Mouse (Mus musculus) small intestine, adult 2 months (tissue): Measurements from ENCODE around the gene Noc2l. TPM values are rescaled to one million over a fixed set of nuclear protein-coding genes. Genes with fewer than 3 reads are reported as not detected.

Experiments
- H3K27ac ChIP-seq: fragments of 200-500 bp; 2 replicates; pipeline ENCODE4 v1.5.1; 2012; ENCODE audit warnings: low read depth, low read length, control low read depth, inconsistent platforms; ENCODE audit not compliant: insufficient read depth
- H3K27me3 ChIP-seq: fragments of 200-500 bp; 2 replicates; pipeline ENCODE4 v1.6.1; 2012; ENCODE audit warnings: mild to moderate bottlenecking, moderate library complexity, low read length, inconsistent platforms; ENCODE audit not compliant: control insufficient read depth, insufficient read depth
- H3K36me3 ChIP-seq: fragments of 200-500 bp; 2 replicates; pipeline ENCODE4 v1.6.1; 2012; ENCODE audit warnings: mild to moderate bottlenecking, low read length, control low read depth, inconsistent platforms; ENCODE audit not compliant: control insufficient read depth, insufficient read depth
- H3K4me1 ChIP-seq: fragments of 200-500 bp; 2 replicates; pipeline ENCODE4 v1.6.1; 2012; ENCODE audit warnings: low read length, inconsistent platforms, mixed read lengths; ENCODE audit not compliant: control insufficient read depth, insufficient read depth, insufficient read length
- H3K4me3 ChIP-seq: fragments of 200-500 bp; 2 replicates; pipeline ENCODE4 v1.5.1; 2012; ENCODE audit warnings: low read depth, mild to moderate bottlenecking, control low read depth, inconsistent platforms, low read length, moderate library complexity
- CTCF ChIP-seq: fragments of 200-500 bp; IDR thresholded peaks from 2 replicates; pipeline ENCODE4 v1.5.1; 2012; ENCODE audit warnings: low read depth, mild to moderate bottlenecking, control low read depth, inconsistent platforms, low read length, moderate library complexity, mixed read lengths; ENCODE audit not compliant: insufficient replicate concordance, insufficient read length; ENCODE audit errors: extremely low read depth
- POLR2A ChIP-seq: fragments of 200-500 bp; IDR thresholded peaks from 2 replicates; pipeline ENCODE4 v1.6.1; 2012; ENCODE audit warnings: low read depth, mild to moderate bottlenecking, control low read depth, inconsistent platforms, low read length, moderate library complexity
- WGBS: fragments of 180-500 bp; shearing (Covaris S2); methylation state at CpG from one replicate; pipeline ENCODE4 v1.1.7; 2018; 5-methylcytosine and 5-hydroxymethylcytosine counted together
- polyA plus RNA-seq: library from polyadenylated mRNA; depleted of rRNA; stranded (reverse); fragments of >200 nt; gene quantifications from 2 replicates; pipeline ENCODE4 v1.2.3, GENCODE M21; 2012; rRNA removed

The Noc2l gene
- polyA plus RNA-seq, 1 experiment, result 37.0 TPM

- Histone ChIP-seq H3K27me3 (peaks cover 18% of the 10 kb centered on the region), H3K4me1 (peaks cover 5% of the 10 kb centered on the region), H3K36me3 (peaks cover 1% of the 10 kb centered on the region; the same call in 1 of the 2 replicates), H3K27ac (no peak overlapping the region), H3K4me3 (no peak overlapping the region)
- TF ChIP-seq POLR2A (no peak), CTCF (no peak)
- 35% methylated on average over 7 of the region's 7 CpGs for WGBS
These were observed 17.2 kb downstream of the Noc2l start for GRCm38 (mm10) chr4:156253043-156253442.

DNA sequence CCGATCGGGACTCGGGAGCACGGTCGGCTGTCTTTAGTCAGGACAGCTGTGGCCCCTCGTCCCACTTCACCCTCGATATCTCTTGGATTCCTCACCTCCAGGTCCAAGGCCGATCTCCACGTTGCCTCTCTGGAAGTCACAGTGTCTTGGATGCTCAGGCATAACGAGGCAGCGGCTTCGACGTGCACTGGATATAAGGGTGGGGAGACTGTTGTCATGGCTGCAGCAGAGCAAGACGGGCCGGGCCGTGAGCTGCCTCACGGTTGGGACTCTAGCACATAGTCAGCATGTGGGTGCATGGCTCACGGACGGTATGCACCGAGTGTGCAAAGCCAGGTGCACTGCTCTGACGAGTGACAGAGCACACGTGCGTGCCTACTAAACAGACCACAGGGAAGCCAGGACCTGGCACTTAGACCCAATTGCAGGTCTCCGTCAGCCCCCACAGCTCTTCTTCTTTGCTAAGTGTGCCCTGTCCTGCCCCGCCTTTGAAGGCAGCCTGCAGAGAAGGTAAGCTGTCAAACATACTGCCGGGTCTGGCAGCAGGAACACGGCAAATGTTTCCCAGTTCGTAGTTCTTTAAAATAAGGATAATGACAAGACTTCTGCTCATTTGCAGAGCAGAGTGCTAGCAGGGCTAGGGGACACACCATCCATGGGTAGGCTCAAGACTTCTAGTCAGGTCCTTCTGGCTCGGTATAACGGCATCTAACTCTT, 18.7 kb downstream of the Noc2l start:
- H3K36me3 ChIP-seq, result no peaks in the 10 kb centered on the region
- TF ChIP-seq POLR2A (no peak), CTCF (no peak)
- H3K4me1 ChIP-seq, result peaks cover 5% of the 10 kb centered on the region
- no peak overlapping the region for H3K27ac ChIP-seq
- H3K27me3 ChIP-seq, result peaks cover 18% of the 10 kb centered on the region
- H3K4me3 ChIP-seq, result peak overlapping the region; percentile 4; the same call in 1 of the 2 replicates
- WGBS, result 5% methylated on average over 28 of the region's 30 CpGs

GRCm38 (mm10) chr4:156255078-156255839, 19.4 kb downstream of the Noc2l start, which contains the start of gene Samd11:
Gene Samd11, minus strand, starts transcription at chr4:156255657.
- 13% methylated on average over 26 of the region's 26 CpGs for whole genome bisulfite sequencing
- no peak within 1 kb of the TSS for H3K27ac ChIP-seq
- H3K27me3 ChIP-seq, result peaks cover 18% of the 10 kb centered on the region
- no peaks in the 10 kb centered on the region for H3K36me3 ChIP-seq
- peaks cover 5% of the 10 kb centered on the region for H3K4me1 ChIP-seq
- 0 out of 2 replicates have a peak within 1 kb of the TSS, but pooled peaks have one; percentile 4 for H3K4me3 ChIP-seq
- TF ChIP-seq CTCF (no peak), POLR2A (no peak)

Other genes with a start within 250 kb of the Noc2l start
- 5.5 and 7.4 TPM in 2 replicates for gene B3galt6, start 243.4 kb upstream of the Noc2l start, polyA plus RNA-seq
- 44.0 and 80.5 TPM in 2 replicates for gene Sdf4, start 243.1 kb upstream of the Noc2l start, polyA plus RNA-seq
- gene Tnfrsf4, start 222.2 kb upstream of the Noc2l start, polyA plus RNA-seq, result 2.1 and 6.3 TPM in 2 replicates
- gene Tnfrsf18, start 209.8 kb upstream of the Noc2l start, polyA plus RNA-seq, result 3.9 and 6.1 TPM in 2 replicates
- gene Ttll10, start 176.6 kb upstream of the Noc2l start, polyA plus RNA-seq, result 5.2 and 9.1 TPM in 2 replicates
- 7.4 and 8.3 TPM in 2 replicates for gene 9430015G10Rik, start 126.0 kb upstream of the Noc2l start, polyA plus RNA-seq
- 0.10 and 0.33 TPM in 2 replicates for gene Rnf223, start 105.5 kb upstream of the Noc2l start, polyA plus RNA-seq
- gene Agrn, start 38.5 kb upstream of the Noc2l start, polyA plus RNA-seq, result 53.6 and 101 TPM in 2 replicates
- 28.1 and 90.2 TPM in 2 replicates for gene Isg15, start 35.2 kb upstream of the Noc2l start, polyA plus RNA-seq
- 1.6 and 1.8 TPM in 2 replicates for gene AW011738, start 32.7 kb upstream of the Noc2l start, polyA plus RNA-seq
- gene Perm1, start 20.1 kb upstream of the Noc2l start, polyA plus RNA-seq, result 0.06 and 0.09 TPM in 2 replicates
- 30.3 and 46.9 TPM in 2 replicates for gene Plekhn1, start 1.2 kb upstream of the Noc2l start, polyA plus RNA-seq
- gene Samd11, start 19.6 kb downstream of the Noc2l start, polyA plus RNA-seq, result 0.29 and 0.34 TPM in 2 replicates
- not detected in 2 replicates for gene Vmn2r-ps159, start 95.1 kb downstream of the Noc2l start, polyA plus RNA-seq